Mouse (Mus musculus) ovary, adult 18-20 months (tissue): ENCODE results near the gene Gba.
A peak's percentile ranks its signal among the peaks of the same experiment; 100 is the strongest.

Experiments
- DNase-seq: peaks from one replicate; pipeline ENCODE4 v3.0.0; 2022; ENCODE audit warnings: low spot score, mixed read lengths

Gene Gba

GRCm38 (mm10) chr3:89238494-89238893 lies 35.8 kb downstream of the Gba start:
- no peak for DNase-seq

GRCm38 (mm10) chr3:89242331-89242895 lies 39.7 kb downstream of the Gba start:
- DNase-seq = no peak

- DNase-seq = no peak
Measured at GRCm38 (mm10) chr3:89243609-89244008, 40.9 kb downstream of the Gba start.

- DNase-seq = no peak
Measured at GRCm38 (mm10) chr3:89244158-89244981, 41.6 kb downstream of the Gba start.

GRCm38 (mm10) chr3:89244982-89245687 lies 42.4 kb downstream of the Gba start:
- DNase-seq = no peak

GRCm38 (mm10) chr3:89245688-89246171 lies 43.0 kb downstream of the Gba start, which contains the start of gene Krtcap2:
Gene Krtcap2 (plus strand): TSS chr3:89245966.
- DNase-seq = no peak

GRCm38 (mm10) chr3:89246261-89247100 lies 43.8 kb downstream of the Gba start, which contains the start of gene Trim46:
Gene Trim46 (minus strand): TSS chr3:89246309.
- peak; percentile 83 for DNase-seq

GRCm38 (mm10) chr3:89247466-89247865 lies 44.7 kb downstream of the Gba start:
- DNase-seq = no peak

GRCm38 (mm10) chr3:89250435-89251040 lies 47.8 kb downstream of the Gba start:
- DNase-seq = no peak

- no peak for DNase-seq
Measured at GRCm38 (mm10) chr3:89251365-89251895, 48.7 kb downstream of the Gba start.

- no peak for DNase-seq
Measured at GRCm38 (mm10) chr3:89254994-89255393, 52.3 kb downstream of the Gba start.

- DNase-seq = no peak
Measured at GRCm38 (mm10) chr3:89256177-89256576, 53.4 kb downstream of the Gba start.
